Mouse (Mus musculus) forebrain, embryonic 10.5 days (tissue): ENCODE measurements around the gene Mas1. TPM values are rescaled to one million over a fixed set of nuclear protein-coding genes. Genes with fewer than 3 reads are reported as not detected.
A peak's percentile ranks its signal among the peaks of the same experiment; 100 is the strongest.

Experiments used
- DNase-seq: peaks from one replicate; pipeline ENCODE4 v3.0.0-alpha.2; 2017; ENCODE audit warnings: low spot score; ENCODE audit errors: extremely low spot score
- H3K27ac ChIP-seq: fragments of 300-500 bp; sonication (generic); 2 replicates; pipeline ENCODE4 v1.5.1; 2016; ENCODE audit warnings: mild to moderate bottlenecking
- H3K27me3 ChIP-seq: fragments of 300-500 bp; sonication (generic); 2 replicates; pipeline ENCODE4 v1.6.1; 2016; ENCODE audit warnings: mild to moderate bottlenecking; ENCODE audit not compliant: poor library complexity, severe bottlenecking
- H3K36me3 ChIP-seq: fragments of 300-500 bp; sonication (generic); replicated peaks from 2 replicates; pipeline ENCODE4 v1.6.1; 2016; ENCODE audit warnings: mild to moderate bottlenecking, moderate library complexity
- H3K4me1 ChIP-seq: fragments of 300-500 bp; sonication (generic); 2 replicates; pipeline ENCODE4 v1.6.1; 2016
- H3K4me3 ChIP-seq: fragments of 300-500 bp; sonication (generic); 2 replicates; pipeline ENCODE4 v1.5.1; 2016; ENCODE audit warnings: mild to moderate bottlenecking, moderate library complexity
- H3K9me3 ChIP-seq: fragments of 300-500 bp; sonication (generic); 2 replicates; pipeline ENCODE4 v1.6.1; 2016; ENCODE audit warnings: mild to moderate bottlenecking, moderate library complexity
- WGBS: fragments of 180-500 bp; shearing (Covaris S2); methylation state at CpG from one replicate; pipeline ENCODE4 v1.1.7; 2016; 5-methylcytosine and 5-hydroxymethylcytosine counted together
- polyA plus RNA-seq: library from polyadenylated mRNA; unstranded; fragments of >200 nt; fragmentation: Nextera tagmentation; extraction: Ambion mirVana; gene quantifications from 2 replicates; pipeline ENCODE4 v1.2.1, GENCODE M21; 2016

Gene Mas1
- polyA plus RNA-seq, 1 experiment from 2014 or later, result 0.51 TPM

- DNase-seq, result no peak
- no peaks in the 10 kb centered on the region for H3K4me1 ChIP-seq
- H3K4me3 ChIP-seq, result no peak overlapping the region
- H3K27me3 ChIP-seq, result no peaks in the 10 kb centered on the region
- H3K27ac ChIP-seq, result no peak overlapping the region
- H3K9me3 ChIP-seq, result no peaks in the 10 kb centered on the region
- no peaks in the 10 kb centered on the region for H3K36me3 ChIP-seq
Measured at GRCm38 (mm10) chr17:12804584-12805445, 63.1 kb downstream of the Mas1 start.

- no peaks in the 10 kb centered on the region for H3K9me3 ChIP-seq
- WGBS, result 67% methylated on average over 9 of the region's 9 CpGs
- H3K4me3 ChIP-seq, result no peak overlapping the region
- H3K4me1 ChIP-seq, result no peaks in the 10 kb centered on the region
- H3K27ac ChIP-seq, result no peak overlapping the region
- DNase-seq, result no peak
- no peaks in the 10 kb centered on the region for H3K36me3 ChIP-seq
- H3K27me3 ChIP-seq, result no peaks in the 10 kb centered on the region
Measured at GRCm38 (mm10) chr17:12801861-12802540, 65.9 kb downstream of the Mas1 start.

DNA sequence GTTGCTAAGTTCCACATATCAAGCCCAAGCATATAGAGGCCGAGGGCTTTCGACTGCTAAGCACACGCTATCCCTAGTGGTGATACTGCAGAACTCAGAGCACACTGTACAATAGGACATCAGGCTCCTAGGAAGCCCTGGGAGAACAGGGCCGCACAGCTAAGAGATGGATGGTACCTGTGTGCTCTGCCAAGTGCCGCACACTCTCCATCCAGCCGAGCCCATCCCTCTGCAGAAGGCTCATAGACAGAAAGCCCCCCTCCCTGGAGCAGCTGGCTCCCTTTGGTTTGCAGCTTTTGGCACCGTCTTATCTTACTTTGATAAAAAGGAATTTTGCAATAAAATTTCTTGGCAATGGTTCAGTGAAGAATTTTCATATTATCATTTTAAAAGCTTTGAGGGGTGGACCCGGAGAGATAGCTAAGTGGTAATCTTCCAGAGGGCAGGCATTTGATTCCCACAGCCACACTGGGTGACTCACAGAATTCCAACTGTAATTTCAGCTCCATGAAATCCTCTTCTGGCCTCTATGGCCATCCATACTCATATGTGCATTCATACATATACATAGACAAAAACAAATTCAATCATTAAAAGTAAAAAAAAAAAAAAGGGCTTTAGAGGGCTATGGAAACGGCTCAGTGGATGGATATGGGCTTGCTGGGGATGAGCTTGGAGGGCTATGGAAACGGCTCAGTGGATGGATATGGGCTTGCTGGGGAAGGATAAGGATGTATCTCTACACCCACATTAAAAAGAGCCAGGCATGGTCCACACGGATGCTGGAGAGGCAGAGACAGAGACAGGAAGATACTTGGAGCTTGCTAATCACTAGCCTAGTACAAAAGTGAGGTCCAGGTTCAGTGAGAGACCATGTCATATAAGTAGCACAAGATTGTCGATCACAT lies 68.3 kb downstream of the Mas1 start:
- Histone ChIP-seq H3K27ac (no peak overlapping the region), H3K4me1 (0 out of 2 replicates have a peak, but pooled peaks cover 4% of the 10 kb centered on the region), H3K27me3 (no peaks in the 10 kb centered on the region), H3K36me3 (no peaks in the 10 kb centered on the region), H3K9me3 (no peaks in the 10 kb centered on the region), H3K4me3 (no peak overlapping the region)
- 92% methylated on average over 12 of the region's 12 CpGs for WGBS
- DNase-seq, result no peak

DNA sequence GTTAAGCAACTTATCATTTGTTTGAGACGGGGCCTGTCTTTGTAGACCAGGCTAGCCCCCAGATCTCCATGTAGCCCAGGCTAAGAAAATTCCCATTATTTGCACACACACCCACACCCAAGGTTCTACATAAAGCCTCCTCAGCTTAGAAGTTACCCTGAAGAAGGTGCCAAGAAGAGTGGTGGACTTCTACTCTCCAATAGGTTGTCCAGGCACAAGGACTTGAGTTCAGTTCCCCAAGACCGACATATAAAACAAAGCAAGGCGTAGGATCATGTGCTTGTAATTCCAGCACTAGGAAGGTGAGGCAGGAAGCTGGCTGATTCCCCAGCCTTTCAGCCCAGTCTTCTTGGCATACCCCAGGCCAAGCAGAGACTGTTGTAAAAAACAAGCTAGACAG lies 69.4 kb downstream of the Mas1 start:
- peaks cover 7% of the 10 kb centered on the region; the same call in 1 of the 2 replicates for H3K4me1 ChIP-seq
- no peak overlapping the region for H3K4me3 ChIP-seq
- H3K27me3 ChIP-seq, result no peaks in the 10 kb centered on the region
- H3K36me3 ChIP-seq, result no peaks in the 10 kb centered on the region
- no peaks in the 10 kb centered on the region for H3K9me3 ChIP-seq
- H3K27ac ChIP-seq, result no peak overlapping the region
- DNase-seq, result no peak
- 95% methylated on average over 3 of the region's 3 CpGs for WGBS

DNA sequence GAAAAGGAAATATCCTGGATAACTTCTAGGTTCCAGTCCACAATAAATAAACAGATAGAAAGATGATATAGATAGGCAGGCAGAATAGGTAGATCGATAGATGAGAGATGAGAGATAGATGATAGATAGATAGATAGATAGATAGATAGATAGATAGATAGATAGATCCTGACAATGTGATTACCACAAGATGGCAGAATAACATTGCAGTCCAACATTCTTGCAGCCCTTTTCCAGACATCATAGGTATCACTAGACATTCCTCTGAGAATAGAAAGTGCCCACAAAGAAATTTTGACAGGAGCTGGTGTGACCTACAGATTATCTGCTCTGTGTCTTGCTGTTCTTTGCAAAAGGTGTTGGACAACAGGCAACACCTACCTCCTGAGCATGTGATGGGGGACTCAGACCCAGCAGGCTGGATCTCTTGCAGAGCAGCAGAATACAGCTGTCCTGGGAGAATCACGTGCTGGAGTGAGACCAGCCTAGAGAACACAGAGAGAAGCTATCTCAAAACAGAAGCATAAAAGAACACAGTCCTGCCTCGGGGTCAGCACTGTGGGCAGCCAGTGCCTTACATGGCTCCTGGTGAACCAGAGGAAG lies 70.4 kb downstream of the Mas1 start:
- Histone ChIP-seq H3K27me3 (no peaks in the 10 kb centered on the region), H3K36me3 (no peaks in the 10 kb centered on the region), H3K9me3 (no peaks in the 10 kb centered on the region), H3K27ac (no peak overlapping the region), H3K4me3 (no peak overlapping the region), H3K4me1 (peaks cover 9% of the 10 kb centered on the region)
- 80% methylated on average over 3 of the region's 3 CpGs for WGBS
- no peak for DNase-seq

DNA sequence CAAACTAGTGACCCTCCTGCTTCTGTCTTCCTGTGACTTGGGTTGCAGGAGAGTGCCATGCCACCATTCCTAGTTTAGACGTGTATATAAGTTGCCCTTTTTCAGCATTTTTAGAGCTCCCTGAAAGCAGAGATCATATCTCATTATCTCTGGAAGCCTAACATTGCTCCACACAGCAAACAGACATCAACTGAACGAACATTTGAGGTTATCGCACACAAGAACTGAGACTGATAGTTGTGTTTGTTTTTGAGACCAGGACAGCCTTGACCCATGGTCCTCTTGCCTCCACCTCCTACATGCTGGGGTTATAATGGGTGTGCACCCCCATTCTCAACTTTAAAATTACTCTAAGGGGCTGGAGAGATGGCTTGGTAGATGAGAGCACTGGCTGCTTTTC lies 71.3 kb downstream of the Mas1 start:
- H3K27ac ChIP-seq, result no peak overlapping the region
- WGBS, result 86% methylated on average over 3 of the region's 3 CpGs
- H3K4me3 ChIP-seq, result no peak overlapping the region
- no peaks in the 10 kb centered on the region for H3K9me3 ChIP-seq
- peaks cover 15% of the 10 kb centered on the region for H3K4me1 ChIP-seq
- no peaks in the 10 kb centered on the region for H3K27me3 ChIP-seq
- DNase-seq, result no peak
- H3K36me3 ChIP-seq, result no peaks in the 10 kb centered on the region

DNA sequence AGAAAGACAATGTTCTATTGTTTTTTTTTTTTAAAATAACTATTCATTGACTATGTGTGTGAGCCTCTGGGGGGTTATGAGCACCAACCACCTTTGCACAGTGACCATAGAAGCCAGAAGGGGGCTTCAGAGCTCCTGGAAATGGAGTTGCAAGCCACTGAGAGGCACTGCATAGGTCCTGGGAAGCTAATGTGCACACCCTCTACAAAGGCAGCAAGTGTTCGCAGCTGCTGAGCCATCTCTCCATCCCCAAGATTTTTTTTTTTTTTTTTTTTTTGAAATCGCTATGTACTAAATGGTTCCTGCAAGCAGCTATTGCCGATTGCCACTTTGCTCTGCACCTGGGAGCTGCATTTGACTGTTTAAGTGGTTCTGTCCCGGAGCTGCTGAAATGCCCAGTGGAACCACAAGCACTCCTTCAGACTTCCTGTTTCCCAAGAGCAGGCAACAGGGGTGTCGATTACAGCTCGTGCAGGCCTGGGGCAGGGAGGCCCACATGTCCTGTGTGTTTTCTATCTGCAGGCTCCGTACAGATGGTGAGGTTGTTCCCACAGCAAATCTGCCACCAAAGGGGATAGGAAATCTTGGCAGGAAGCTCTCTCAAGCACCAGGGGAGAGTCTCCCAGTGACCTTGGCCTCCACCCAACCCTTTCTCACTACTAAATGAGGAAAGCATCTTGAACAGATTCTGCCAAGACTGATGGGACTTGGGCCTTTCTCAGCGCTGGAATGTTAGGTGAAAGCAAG lies 74.1 kb downstream of the Mas1 start:
- no peak overlapping the region for H3K4me3 ChIP-seq
- 75% methylated on average over 8 of the region's 8 CpGs for WGBS
- H3K27me3 ChIP-seq, result no peaks in the 10 kb centered on the region
- DNase-seq, result no peak
- H3K36me3 ChIP-seq, result no peaks in the 10 kb centered on the region
- 0 out of 2 replicates have a peak, but pooled peaks cover under 1% of the 10 kb centered on the region for H3K9me3 ChIP-seq
- peak overlapping the region; percentile 30; the same call in 1 of the 2 replicates for H3K27ac ChIP-seq
- peaks cover 35% of the 10 kb centered on the region for H3K4me1 ChIP-seq

DNA sequence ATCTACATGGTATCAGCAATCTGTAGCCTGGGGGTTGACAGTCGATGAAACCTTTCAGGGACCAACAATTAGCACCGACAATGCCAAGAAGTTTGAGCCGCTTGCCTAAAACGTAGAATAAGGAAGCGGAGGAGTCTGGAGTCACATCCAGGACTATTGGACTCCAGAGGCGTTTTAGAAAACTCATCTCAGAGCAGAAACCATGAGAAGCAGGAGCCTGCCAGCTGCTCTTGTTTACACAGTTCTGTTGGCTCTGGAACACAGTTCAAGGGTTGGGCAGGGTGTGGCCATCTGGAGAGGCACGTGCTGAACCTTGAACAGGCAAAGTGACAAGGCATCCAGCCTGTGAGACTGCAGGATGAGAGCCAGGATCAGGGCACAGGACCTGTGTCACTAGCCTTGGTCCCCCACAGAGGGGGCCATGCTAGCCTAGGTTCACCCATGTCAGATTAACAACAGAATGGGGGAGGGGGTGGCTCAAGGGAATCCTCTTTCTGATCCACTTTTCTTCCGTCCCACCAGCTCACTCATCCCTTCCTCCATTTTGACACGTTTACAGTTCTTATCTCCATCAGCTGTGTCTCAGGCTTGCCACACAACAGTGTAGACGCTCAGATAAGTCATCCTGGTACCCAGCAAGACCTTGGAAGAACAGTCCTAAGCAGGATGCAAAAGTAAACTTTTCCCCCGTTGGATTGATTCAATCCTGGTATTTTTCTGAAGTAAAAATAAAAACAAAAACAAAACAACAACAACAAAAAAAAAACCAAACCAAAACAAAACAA lies 75.3 kb downstream of the Mas1 start:
- H3K9me3 ChIP-seq, result peaks cover 6% of the 10 kb centered on the region; the same call in 1 of the 2 replicates
- H3K4me3 ChIP-seq, result no peak overlapping the region
- no peak for DNase-seq
- H3K27ac ChIP-seq, result peak overlapping the region; percentile 58
- H3K27me3 ChIP-seq, result no peaks in the 10 kb centered on the region
- H3K4me1 ChIP-seq, result peaks cover 35% of the 10 kb centered on the region
- H3K36me3 ChIP-seq, result peaks cover 7% of the 10 kb centered on the region; the same call in 1 of the 2 replicates
- WGBS, result 81% methylated on average over 11 of the region's 11 CpGs

GRCm38 (mm10) chr17:12791420-12791819 lies 76.5 kb downstream of the Mas1 start:
- Histone ChIP-seq H3K36me3 (peaks cover 7% of the 10 kb centered on the region; the same call in 1 of the 2 replicates), H3K9me3 (peaks cover 6% of the 10 kb centered on the region; the same call in 1 of the 2 replicates), H3K4me1 (peaks cover 35% of the 10 kb centered on the region), H3K27ac (peak overlapping the region; percentile 68), H3K27me3 (no peaks in the 10 kb centered on the region), H3K4me3 (no peak overlapping the region)
- 49% methylated on average over 4 of the region's 4 CpGs for WGBS
- DNase-seq, result no peak

DNA sequence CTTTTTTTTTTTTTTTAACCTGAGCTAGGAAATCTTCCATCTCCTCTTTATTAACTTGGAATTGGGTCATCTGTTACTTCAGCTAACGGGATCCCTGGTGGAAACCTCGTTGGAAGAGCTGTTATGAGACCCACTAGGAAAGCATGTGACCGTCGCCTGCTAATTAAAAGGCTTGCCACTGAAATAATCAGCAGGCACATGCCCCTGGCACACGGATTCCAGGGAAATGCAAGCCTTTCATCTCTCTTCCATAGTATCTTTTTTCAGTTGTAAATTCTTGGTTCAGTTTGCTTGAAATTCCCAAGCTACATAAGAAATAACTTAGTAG lies 76.9 kb downstream of the Mas1 start:
- 28% methylated on average over 5 of the region's 5 CpGs for WGBS
- DNase-seq, result no peak
- no peaks in the 10 kb centered on the region for H3K27me3 ChIP-seq
- H3K4me1 ChIP-seq, result peaks cover 35% of the 10 kb centered on the region
- peak overlapping the region; percentile 68 for H3K27ac ChIP-seq
- peaks cover 6% of the 10 kb centered on the region; the same call in 1 of the 2 replicates for H3K9me3 ChIP-seq
- H3K36me3 ChIP-seq, result peaks cover 9% of the 10 kb centered on the region; the same call in 1 of the 2 replicates
- no peak overlapping the region for H3K4me3 ChIP-seq
